Mouse (Mus musculus) liver, postnatal 0 days (tissue): ENCODE results near the gene Slc5a1.

Experiments used
- CTCF ChIP-seq: sonication (generic); IDR thresholded peaks from 2 replicates; pipeline ENCODE4 v1.5.1; 2016; ENCODE audit warnings: antibody characterized with exemption, low read depth
- EP300 ChIP-seq: IDR thresholded peaks from 2 replicates; pipeline ENCODE4 v1.6.1; 2016; ENCODE audit warnings: antibody characterized with exemption, low read depth, mild to moderate bottlenecking

- TF ChIP-seq CTCF (no peak), EP300 (no peak)
Observed at GRCm38 (mm10) chr5:33147691-33148090, 43.7 kb downstream of the Slc5a1 start.
